Mouse (Mus musculus): ENCODE results near the gene Grwd1. TPM values are rescaled to one million over a fixed set of nuclear protein-coding genes. Genes with fewer than 3 reads are reported as not detected.

The Grwd1 gene
- polyA plus RNA-seq, 1 experiment = 25.5 TPM

- TF ChIP-seq CTCF (IDR thresholded peaks at IDR 0.05; ENCODE audit: borderline replicate concordance, extremely low read depth, insufficient read depth, insufficient read length) (no peak), POLR2A (IDR thresholded peaks at IDR 0.05; ENCODE audit: borderline replicate concordance, extremely low read depth, insufficient read depth, insufficient read length, poor library complexity, severe bottlenecking) (no peak)
- no peak for DNase-seq (ENCODE audit: low read depth)
Measured at GRCm38 (mm10) chr7:45796950-45797349, 33.8 kb downstream of the Grwd1 start.

GRCm38 (mm10) chr7:45794971-45795370 is 35.8 kb downstream of the Grwd1 start:
- TF ChIP-seq CTCF (IDR thresholded peaks at IDR 0.05; ENCODE audit: borderline replicate concordance, extremely low read depth, insufficient read depth, insufficient read length) = no peak
- TF ChIP-seq POLR2A (IDR thresholded peaks at IDR 0.05; ENCODE audit: borderline replicate concordance, extremely low read depth, insufficient read depth, insufficient read length, poor library complexity, severe bottlenecking) = no peak
- no peak for DNase-seq (ENCODE audit: low read depth)

GRCm38 (mm10) chr7:45793969-45794585 is 36.7 kb downstream of the Grwd1 start:
- TF ChIP-seq CTCF (IDR thresholded peaks at IDR 0.05; ENCODE audit: borderline replicate concordance, extremely low read depth, insufficient read depth, insufficient read length) = no peak
- TF ChIP-seq POLR2A (IDR thresholded peaks at IDR 0.05; ENCODE audit: borderline replicate concordance, extremely low read depth, insufficient read depth, insufficient read length, poor library complexity, severe bottlenecking) = no peak

DNA sequence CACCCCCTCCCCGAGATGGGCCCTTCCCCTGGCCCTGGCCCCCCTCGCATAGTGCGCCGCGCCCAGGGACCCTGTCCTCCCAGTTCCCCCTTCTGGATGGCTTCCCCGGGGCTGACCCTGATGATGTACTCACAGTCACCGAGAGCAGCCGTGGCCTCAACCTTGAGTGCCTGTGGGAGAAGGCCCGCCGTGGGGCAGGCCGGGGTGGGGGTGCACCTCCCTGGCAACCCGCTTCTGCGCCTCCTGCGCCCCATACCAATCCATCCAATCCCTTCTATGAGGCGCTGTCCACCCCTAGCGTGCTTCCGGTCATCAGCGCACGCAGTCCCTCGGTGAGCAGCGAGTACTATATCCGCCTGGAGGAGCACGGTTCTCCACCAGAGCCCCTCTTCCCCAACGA is 37.5 kb downstream of the Grwd1 start:
- TF ChIP-seq CTCF (IDR thresholded peaks at IDR 0.05; ENCODE audit: borderline replicate concordance, extremely low read depth, insufficient read depth, insufficient read length) = no peak
- TF ChIP-seq POLR2A (IDR thresholded peaks at IDR 0.05; ENCODE audit: borderline replicate concordance, extremely low read depth, insufficient read depth, insufficient read length, poor library complexity, severe bottlenecking) = no peak
- no peak for DNase-seq (ENCODE audit: low read depth)

More at GRCm38 (mm10) chr7:45793969-45794585, 36.7 kb downstream of the Grwd1 start:
- DNase-seq (ENCODE audit: low read depth) = no peak

- DNase-seq (ENCODE audit: low read depth) = peak; percentile 22
- no peak for TF ChIP-seq CTCF (IDR thresholded peaks at IDR 0.05; ENCODE audit: borderline replicate concordance, extremely low read depth, insufficient read depth, insufficient read length)
- TF ChIP-seq POLR2A (IDR thresholded peaks at IDR 0.05; ENCODE audit: borderline replicate concordance, extremely low read depth, insufficient read depth, insufficient read length, poor library complexity, severe bottlenecking) = no peak
Measured at GRCm38 (mm10) chr7:45791756-45792490, 38.8 kb downstream of the Grwd1 start.

DNA sequence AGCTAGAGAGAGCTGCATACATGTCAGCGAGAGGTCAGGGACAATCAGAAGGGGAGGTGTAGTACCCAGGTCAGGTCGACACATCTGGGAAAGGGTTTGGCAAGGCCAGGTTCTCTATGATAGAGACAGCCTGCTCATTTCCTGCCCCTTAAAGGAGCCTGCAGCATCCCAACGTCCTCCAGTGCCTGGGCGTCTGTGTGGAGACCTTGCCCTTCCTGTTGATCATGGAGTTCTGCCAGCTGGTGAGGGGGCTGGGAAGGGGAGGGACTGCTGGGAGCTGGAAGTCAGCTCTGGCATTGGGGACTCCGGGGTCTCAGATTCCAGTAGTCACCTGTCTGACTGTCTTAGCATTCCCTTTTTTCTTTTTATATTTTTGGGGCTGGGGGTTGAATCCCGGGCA is 40.0 kb downstream of the Grwd1 start:
- no peak for DNase-seq (ENCODE audit: low read depth)
- TF ChIP-seq CTCF (IDR thresholded peaks at IDR 0.05; ENCODE audit: borderline replicate concordance, extremely low read depth, insufficient read depth, insufficient read length) = no peak

DNA sequence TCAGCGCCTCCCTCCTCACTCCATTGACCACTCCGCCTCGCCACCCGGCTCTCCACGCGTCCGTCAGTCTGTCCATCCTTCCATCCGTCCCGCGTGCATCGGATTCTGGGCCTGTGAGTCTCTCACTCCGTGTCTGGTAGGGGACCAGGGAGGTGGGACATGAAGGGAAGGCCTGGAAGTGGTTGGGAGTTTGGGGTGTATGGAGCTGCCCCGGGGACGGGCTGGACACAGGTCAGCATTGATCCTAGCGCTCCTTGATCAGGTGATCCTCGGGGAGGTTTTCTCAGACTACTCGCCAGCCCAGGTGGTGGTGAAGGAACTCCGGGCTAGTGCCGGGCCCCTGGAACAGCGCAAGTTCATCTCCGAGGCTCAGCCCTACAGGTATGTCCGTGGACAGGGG is 43.1 kb downstream of the Grwd1 start:
- no peak for TF ChIP-seq POLR2A (IDR thresholded peaks at IDR 0.05; ENCODE audit: borderline replicate concordance, extremely low read depth, insufficient read depth, insufficient read length, poor library complexity, severe bottlenecking)
- no peak for TF ChIP-seq CTCF (IDR thresholded peaks at IDR 0.05; ENCODE audit: borderline replicate concordance, extremely low read depth, insufficient read depth, insufficient read length)
- DNase-seq (ENCODE audit: low read depth) = no peak

DNA sequence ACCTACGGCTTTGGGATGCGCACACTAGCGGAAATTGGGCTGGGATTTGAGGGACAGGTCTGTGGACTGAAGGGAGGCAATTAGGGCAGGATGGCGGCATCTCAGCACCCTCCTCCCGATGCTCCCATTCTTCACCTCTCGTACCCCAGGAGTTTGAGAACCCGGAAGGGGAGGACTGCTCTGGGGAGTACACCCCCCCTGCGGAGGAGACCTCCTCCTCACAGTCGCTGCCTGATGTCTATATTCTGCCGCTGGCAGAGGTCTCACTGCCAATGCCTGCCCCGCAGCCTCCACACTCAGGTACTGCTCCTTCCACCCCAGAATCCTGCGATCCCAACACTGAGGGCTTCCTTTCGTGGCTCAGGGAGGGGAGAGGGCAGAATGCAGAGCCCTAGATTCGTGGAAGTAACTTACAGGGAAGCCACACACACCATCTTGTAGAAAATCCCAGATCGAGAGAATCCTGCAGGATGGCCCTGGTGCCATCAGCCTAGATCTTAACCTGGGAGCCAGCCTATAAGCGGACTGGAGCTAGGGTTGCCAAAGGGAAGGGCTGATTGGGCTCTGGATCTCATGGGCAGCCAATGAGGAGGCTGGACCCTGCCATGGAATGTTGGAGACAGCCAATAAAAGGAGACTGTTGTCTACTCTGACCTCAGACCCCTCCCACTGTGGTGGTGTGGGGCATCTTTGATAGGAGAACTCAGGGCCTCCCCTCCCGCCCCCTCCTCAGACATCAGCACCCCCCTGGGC is 43.9 kb downstream of the Grwd1 start:
- DNase-seq (ENCODE audit: low read depth) = peak; percentile 84
- TF ChIP-seq CTCF (IDR thresholded peaks at IDR 0.05; ENCODE audit: borderline replicate concordance, extremely low read depth, insufficient read depth, insufficient read length) (no peak), POLR2A (IDR thresholded peaks at IDR 0.05; ENCODE audit: borderline replicate concordance, extremely low read depth, insufficient read depth, insufficient read length, poor library complexity, severe bottlenecking) (no peak)

- DNase-seq (ENCODE audit: low read depth) = peak; percentile 92
Measured at GRCm38 (mm10) chr7:45786136-45786578, 44.6 kb downstream of the Grwd1 start.

DNA sequence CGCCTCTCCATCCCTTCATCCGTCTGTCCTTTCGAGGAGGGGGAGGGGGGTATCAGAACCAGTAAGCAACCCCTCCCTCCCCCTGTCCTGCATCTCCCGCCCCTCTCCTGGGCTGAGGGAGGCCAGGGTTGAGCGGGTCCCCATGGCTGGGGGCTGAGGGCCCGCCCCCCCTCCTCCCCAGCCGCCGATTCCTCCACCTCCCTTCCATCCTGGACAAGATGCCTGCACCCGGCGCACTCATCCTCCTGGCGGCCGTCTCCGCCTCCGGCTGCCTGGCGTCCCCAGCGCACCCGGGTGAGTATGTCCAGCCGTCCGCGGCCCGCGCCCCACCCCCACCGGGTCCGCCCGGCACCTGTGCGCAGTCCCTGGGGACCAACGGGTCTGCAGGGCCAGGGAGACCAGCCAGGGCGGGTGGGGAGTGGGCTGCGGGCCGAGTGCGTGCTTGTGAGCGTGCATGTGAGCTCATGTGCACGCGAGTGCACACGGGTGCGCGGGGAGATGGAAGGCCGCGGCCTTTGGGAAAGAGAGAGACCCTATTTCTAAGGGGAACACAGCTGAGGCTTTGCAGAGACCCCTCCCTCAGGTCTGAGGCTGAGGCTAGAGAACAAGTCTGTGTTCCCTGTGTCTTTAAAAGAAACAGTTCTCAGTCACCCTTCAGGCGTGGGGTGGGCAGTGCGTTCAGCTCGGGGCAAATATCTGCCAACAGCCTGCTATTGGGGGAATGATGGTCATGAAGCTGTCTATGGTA is 45.2 kb downstream of the Grwd1 start:
- TF ChIP-seq POLR2A (IDR thresholded peaks at IDR 0.05; ENCODE audit: borderline replicate concordance, extremely low read depth, insufficient read depth, insufficient read length, poor library complexity, severe bottlenecking) (no peak), CTCF (IDR thresholded peaks at IDR 0.05; ENCODE audit: borderline replicate concordance, extremely low read depth, insufficient read depth, insufficient read length) (0 out of 2 replicates have a peak, but pooled peaks have one; percentile 11)
- DNase-seq (ENCODE audit: low read depth) = no peak

More at GRCm38 (mm10) chr7:45786136-45786578, 44.6 kb downstream of the Grwd1 start:
- TF ChIP-seq POLR2A (IDR thresholded peaks at IDR 0.05; ENCODE audit: borderline replicate concordance, extremely low read depth, insufficient read depth, insufficient read length, poor library complexity, severe bottlenecking) = no peak
- TF ChIP-seq CTCF (IDR thresholded peaks at IDR 0.05; ENCODE audit: borderline replicate concordance, extremely low read depth, insufficient read depth, insufficient read length) = no peak

All from brain, embryonic 14.5 days (tissue).